Mouse (Mus musculus): ENCODE measurements around the gene Nf2. TPM values are rescaled to one million over a fixed set of nuclear protein-coding genes. Genes with fewer than 3 reads are reported as not detected.

The Nf2 gene
- polyA plus RNA-seq, 1 experiment from 2014 or later, result 41.6 TPM

GRCm38 (mm10) chr11:4865645-4866251 lies 16.4 kb upstream of the Nf2 start:
- WGBS, result 34% methylated on average over 10 of the region's 10 CpGs
- H3K4me1 ChIP-seq (replicated peaks; ENCODE audit: control insufficient read depth, insufficient read depth, low read length), result no peaks in the 10 kb centered on the region
- no peak for ATAC-seq (ENCODE audit: low read depth)
- no peaks in the 10 kb centered on the region for H3K27me3 ChIP-seq (ENCODE audit: control insufficient read depth, insufficient read depth, low read depth, low read length)
- no peak overlapping the region for H3K4me2 ChIP-seq (ENCODE audit: low read depth, low read length)
- H3K27ac ChIP-seq (ENCODE audit: low read length), result no peak overlapping the region
- H3K4me3 ChIP-seq (ENCODE audit: low read length), result no peak overlapping the region
- no peak overlapping the region for H3K9ac ChIP-seq (ENCODE audit: low read length)
- H3K36me3 ChIP-seq (ENCODE audit: control insufficient read depth, insufficient read depth, low read length), result no peaks in the 10 kb centered on the region
- H3K9me3 ChIP-seq (ENCODE audit: control insufficient read depth, low read length), result no peaks in the 10 kb centered on the region

- no peaks in the 10 kb centered on the region for H3K4me1 ChIP-seq (replicated peaks; ENCODE audit: control insufficient read depth, insufficient read depth, low read length)
- no peak overlapping the region for H3K27ac ChIP-seq (ENCODE audit: low read length)
- no peak for ATAC-seq (ENCODE audit: low read depth)
- no peaks in the 10 kb centered on the region for H3K27me3 ChIP-seq (ENCODE audit: control insufficient read depth, insufficient read depth, low read depth, low read length)
- H3K36me3 ChIP-seq (ENCODE audit: control insufficient read depth, insufficient read depth, low read length), result no peaks in the 10 kb centered on the region
- 89% methylated on average over 1 of the region's 1 CpGs for WGBS
- H3K4me2 ChIP-seq (ENCODE audit: low read depth, low read length), result no peak overlapping the region
- H3K9ac ChIP-seq (ENCODE audit: low read length), result no peak overlapping the region
- H3K4me3 ChIP-seq (ENCODE audit: low read length), result no peak overlapping the region
- H3K9me3 ChIP-seq (ENCODE audit: control insufficient read depth, low read length), result no peaks in the 10 kb centered on the region
Observed at GRCm38 (mm10) chr11:4862730-4863129, 13.4 kb upstream of the Nf2 start.

- WGBS, result 45% methylated on average over 11 of the region's 11 CpGs
- Histone ChIP-seq H3K27me3 (ENCODE audit: control insufficient read depth, insufficient read depth, low read depth, low read length) (no peaks in the 10 kb centered on the region), H3K4me3 (ENCODE audit: low read length) (no peak overlapping the region), H3K9me3 (ENCODE audit: control insufficient read depth, low read length) (no peaks in the 10 kb centered on the region), H3K27ac (ENCODE audit: low read length) (no peak overlapping the region), H3K36me3 (ENCODE audit: control insufficient read depth, insufficient read depth, low read length) (no peaks in the 10 kb centered on the region), H3K9ac (ENCODE audit: low read length) (no peak overlapping the region), H3K4me2 (ENCODE audit: low read depth, low read length) (no peak overlapping the region), H3K4me1 (replicated peaks; ENCODE audit: control insufficient read depth, insufficient read depth, low read length) (no peaks in the 10 kb centered on the region)
- ATAC-seq (ENCODE audit: low read depth), result no peak
Observed at GRCm38 (mm10) chr11:4861816-4862604, 12.7 kb upstream of the Nf2 start.

GRCm38 (mm10) chr11:4860986-4861385 lies 11.7 kb upstream of the Nf2 start:
- H3K4me2 ChIP-seq (ENCODE audit: low read depth, low read length), result no peak overlapping the region
- no peak overlapping the region for H3K4me3 ChIP-seq (ENCODE audit: low read length)
- no peaks in the 10 kb centered on the region for H3K27me3 ChIP-seq (ENCODE audit: control insufficient read depth, insufficient read depth, low read depth, low read length)
- H3K27ac ChIP-seq (ENCODE audit: low read length), result no peak overlapping the region
- WGBS, result 53% methylated on average over 1 of the region's 1 CpGs
- no peaks in the 10 kb centered on the region for H3K9me3 ChIP-seq (ENCODE audit: control insufficient read depth, low read length)
- ATAC-seq (ENCODE audit: low read depth), result no peak
- H3K4me1 ChIP-seq (replicated peaks; ENCODE audit: control insufficient read depth, insufficient read depth, low read length), result no peaks in the 10 kb centered on the region
- no peaks in the 10 kb centered on the region for H3K36me3 ChIP-seq (ENCODE audit: control insufficient read depth, insufficient read depth, low read length)
- H3K9ac ChIP-seq (ENCODE audit: low read length), result no peak overlapping the region

GRCm38 (mm10) chr11:4858416-4858815 lies 9.1 kb upstream of the Nf2 start:
- Histone ChIP-seq H3K9me3 (ENCODE audit: control insufficient read depth, low read length) (no peaks in the 10 kb centered on the region), H3K36me3 (ENCODE audit: control insufficient read depth, insufficient read depth, low read length) (no peaks in the 10 kb centered on the region), H3K4me3 (ENCODE audit: low read length) (no peak overlapping the region), H3K27ac (ENCODE audit: low read length) (no peak overlapping the region), H3K27me3 (ENCODE audit: control insufficient read depth, insufficient read depth, low read depth, low read length) (no peaks in the 10 kb centered on the region), H3K4me1 (replicated peaks; ENCODE audit: control insufficient read depth, insufficient read depth, low read length) (no peaks in the 10 kb centered on the region), H3K4me2 (ENCODE audit: low read depth, low read length) (no peak overlapping the region), H3K9ac (ENCODE audit: low read length) (no peak overlapping the region)
- WGBS, result 38% methylated on average over 2 of the region's 2 CpGs
- no peak for ATAC-seq (ENCODE audit: low read depth)

- Histone ChIP-seq H3K9me3 (ENCODE audit: control insufficient read depth, low read length) (no peaks in the 10 kb centered on the region), H3K27me3 (ENCODE audit: control insufficient read depth, insufficient read depth, low read depth, low read length) (no peaks in the 10 kb centered on the region), H3K9ac (ENCODE audit: low read length) (no peak overlapping the region), H3K36me3 (ENCODE audit: control insufficient read depth, insufficient read depth, low read length) (no peaks in the 10 kb centered on the region), H3K4me1 (replicated peaks; ENCODE audit: control insufficient read depth, insufficient read depth, low read length) (no peaks in the 10 kb centered on the region; the same call in 1 of the 2 replicates), H3K27ac (ENCODE audit: low read length) (no peak overlapping the region), H3K4me2 (ENCODE audit: low read depth, low read length) (no peak overlapping the region), H3K4me3 (ENCODE audit: low read length) (no peak overlapping the region)
- ATAC-seq (ENCODE audit: low read depth), result no peak
- 89% methylated on average over 5 of the region's 5 CpGs for WGBS
Observed at GRCm38 (mm10) chr11:4854181-4854580, 4.8 kb upstream of the Nf2 start.

- no peak overlapping the region for H3K4me3 ChIP-seq (ENCODE audit: low read length)
- H3K4me1 ChIP-seq (replicated peaks; ENCODE audit: control insufficient read depth, insufficient read depth, low read length), result peaks cover 2% of the 10 kb centered on the region; the same call in 1 of the 2 replicates
- H3K27me3 ChIP-seq (ENCODE audit: control insufficient read depth, insufficient read depth, low read depth, low read length), result no peaks in the 10 kb centered on the region
- ATAC-seq (ENCODE audit: low read depth), result no peak
- H3K27ac ChIP-seq (ENCODE audit: low read length), result no peak overlapping the region
- no peak overlapping the region for H3K9ac ChIP-seq (ENCODE audit: low read length)
- no peaks in the 10 kb centered on the region for H3K36me3 ChIP-seq (ENCODE audit: control insufficient read depth, insufficient read depth, low read length)
- H3K4me2 ChIP-seq (ENCODE audit: low read depth, low read length), result no peak overlapping the region
- no peaks in the 10 kb centered on the region for H3K9me3 ChIP-seq (ENCODE audit: control insufficient read depth, low read length)
Observed at GRCm38 (mm10) chr11:4853021-4853420, 3.7 kb upstream of the Nf2 start.

GRCm38 (mm10) chr11:4850404-4850803 lies 1.1 kb upstream of the Nf2 start:
- no peaks in the 10 kb centered on the region for H3K27me3 ChIP-seq (ENCODE audit: control insufficient read depth, insufficient read depth, low read depth, low read length)
- no peak overlapping the region for H3K9ac ChIP-seq (ENCODE audit: low read length)
- H3K36me3 ChIP-seq (ENCODE audit: control insufficient read depth, insufficient read depth, low read length), result no peaks in the 10 kb centered on the region
- H3K27ac ChIP-seq (ENCODE audit: low read length), result no peak overlapping the region
- no peaks in the 10 kb centered on the region for H3K9me3 ChIP-seq (ENCODE audit: control insufficient read depth, low read length)
- peaks cover 6% of the 10 kb centered on the region; the same call in 1 of the 2 replicates for H3K4me1 ChIP-seq (replicated peaks; ENCODE audit: control insufficient read depth, insufficient read depth, low read length)
- no peak for ATAC-seq (ENCODE audit: low read depth)
- H3K4me3 ChIP-seq (ENCODE audit: low read length), result no peak overlapping the region
- H3K4me2 ChIP-seq (ENCODE audit: low read depth, low read length), result no peak overlapping the region
- 94% methylated on average over 2 of the region's 2 CpGs for WGBS

- Histone ChIP-seq H3K9ac (ENCODE audit: low read length) (peak overlapping the region; percentile 98), H3K27me3 (ENCODE audit: control insufficient read depth, insufficient read depth, low read depth, low read length) (no peaks in the 10 kb centered on the region), H3K36me3 (ENCODE audit: control insufficient read depth, insufficient read depth, low read length) (no peaks in the 10 kb centered on the region), H3K27ac (ENCODE audit: low read length) (peak overlapping the region; percentile 67), H3K4me1 (replicated peaks; ENCODE audit: control insufficient read depth, insufficient read depth, low read length) (peaks cover 6% of the 10 kb centered on the region; the same call in 1 of the 2 replicates), H3K4me2 (ENCODE audit: low read depth, low read length) (peak overlapping the region; percentile 57), H3K9me3 (ENCODE audit: control insufficient read depth, low read length) (no peaks in the 10 kb centered on the region), H3K4me3 (ENCODE audit: low read length) (peak overlapping the region; percentile 99)
- 0 out of 2 replicates have a peak, but pooled peaks have one; percentile 1 for ATAC-seq (ENCODE audit: low read depth)
- WGBS, result under 1% methylated on average over 50 of the region's 50 CpGs
Observed at GRCm38 (mm10) chr11:4848483-4849248, 670 bp downstream of the Nf2 start.

Measured in lung, embryonic 16.5 days (tissue).